Mouse (Mus musculus): ENCODE results near the gene Gna12. TPM values are rescaled to one million over a fixed set of nuclear protein-coding genes. Genes with fewer than 3 reads are reported as not detected.
A peak's percentile ranks its signal among the peaks of the same experiment; 100 is the strongest.

Gene Gna12
- polyA plus RNA-seq, 1 experiment = 34.8 TPM

DNA sequence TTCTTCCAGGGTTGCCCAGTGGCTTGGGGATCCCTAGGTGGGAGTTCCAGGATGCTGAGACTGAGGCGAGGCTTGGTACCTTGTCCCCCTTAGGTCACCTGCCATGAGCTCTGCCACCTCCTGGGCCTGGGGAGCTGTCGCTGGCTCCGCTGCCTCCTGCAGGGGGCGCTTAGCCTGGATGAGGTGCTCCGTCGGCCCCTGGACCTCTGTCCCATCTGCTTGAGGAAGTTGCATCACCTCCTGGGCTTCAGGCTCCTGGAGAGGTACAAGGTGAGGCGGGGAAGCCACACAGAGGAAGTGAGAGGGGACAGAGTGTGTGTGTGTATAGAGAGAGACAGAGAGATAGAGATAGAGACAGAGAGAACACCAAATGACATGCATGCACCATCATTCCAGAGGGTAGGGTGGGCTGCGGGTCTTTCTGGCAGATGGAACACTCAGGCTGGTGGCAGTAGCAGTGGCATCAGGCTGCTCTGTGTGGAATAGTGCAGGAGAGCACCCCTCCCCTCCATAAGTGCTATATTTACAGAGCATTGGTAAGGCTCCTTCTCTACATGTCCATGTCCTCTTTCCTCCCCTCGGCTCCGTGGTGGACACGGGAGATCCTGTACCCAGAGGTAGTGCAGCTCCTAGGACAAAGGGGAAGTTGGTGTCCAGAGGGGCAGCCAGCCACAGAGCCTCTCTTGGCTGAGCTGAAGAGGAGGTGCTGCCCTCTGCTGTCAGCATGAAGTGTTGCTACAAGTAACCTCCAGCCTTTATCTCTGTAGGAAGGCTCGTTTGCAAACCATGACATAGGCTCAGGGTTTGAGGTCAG, 81.0 kb downstream of the Gna12 start:
- no peaks in the 10 kb centered on the region for H3K36me3 ChIP-seq (ENCODE audit: control insufficient read depth, insufficient read depth, low read length)
- 6% methylated on average over 12 of the region's 12 CpGs for WGBS
- no peaks in the 10 kb centered on the region for H3K27me3 ChIP-seq (ENCODE audit: control insufficient read depth, insufficient read depth, low read length)
- TF ChIP-seq CTCF (IDR thresholded peaks at IDR 0.05; ENCODE audit: extremely low read depth, insufficient read length, insufficient replicate concordance, low read depth, low read length) (peak; percentile 77), POLR2A (IDR thresholded peaks at IDR 0.05; ENCODE audit: low read depth, low read length) (no peak)
- H3K4me3 ChIP-seq (ENCODE audit: low read depth, low read length) = peak overlapping the region; percentile 44
- peaks cover 11% of the 10 kb centered on the region for H3K4me1 ChIP-seq (ENCODE audit: control insufficient read depth, insufficient read depth, insufficient read length, low read length)
- peak overlapping the region; percentile 7; the same call in 1 of the 2 replicates for H3K27ac ChIP-seq (ENCODE audit: insufficient read depth, low read depth, low read length)

GRCm38 (mm10) chr5:140748425-140748824, 81.8 kb downstream of the Gna12 start:
- Histone ChIP-seq H3K27me3 (ENCODE audit: control insufficient read depth, insufficient read depth, low read length) (no peaks in the 10 kb centered on the region), H3K4me1 (ENCODE audit: control insufficient read depth, insufficient read depth, insufficient read length, low read length) (peaks cover 11% of the 10 kb centered on the region), H3K36me3 (ENCODE audit: control insufficient read depth, insufficient read depth, low read length) (no peaks in the 10 kb centered on the region), H3K4me3 (ENCODE audit: low read depth, low read length) (no peak overlapping the region), H3K27ac (ENCODE audit: insufficient read depth, low read depth, low read length) (peak overlapping the region; percentile 6; the same call in 1 of the 2 replicates)
- WGBS = 19% methylated on average over 10 of the region's 10 CpGs
- TF ChIP-seq POLR2A (IDR thresholded peaks at IDR 0.05; ENCODE audit: low read depth, low read length) = no peak
- no peak for TF ChIP-seq CTCF (IDR thresholded peaks at IDR 0.05; ENCODE audit: extremely low read depth, insufficient read length, insufficient replicate concordance, low read depth, low read length)

DNA sequence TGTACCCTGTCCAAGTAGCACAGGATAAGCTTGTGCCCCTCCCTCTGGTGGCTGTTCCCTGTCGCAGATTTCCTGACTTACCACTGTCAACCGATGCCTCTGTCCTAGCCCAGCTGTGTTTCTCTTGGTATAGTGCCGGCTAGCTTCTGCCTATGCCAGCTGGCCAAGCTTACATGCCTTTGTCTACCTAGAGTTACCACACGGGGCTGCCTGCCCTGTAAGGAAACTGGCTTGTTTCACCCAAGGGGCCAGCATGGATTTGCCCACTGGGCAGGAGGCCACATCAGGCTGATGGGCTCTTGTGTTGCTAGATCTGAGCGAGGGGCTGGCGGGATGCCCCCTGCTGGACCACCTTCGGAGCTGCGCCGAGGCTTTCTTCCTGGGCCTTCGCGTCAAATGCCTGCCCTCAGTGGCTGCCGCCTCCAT, 86.5 kb downstream of the Gna12 start:
- Histone ChIP-seq H3K27me3 (ENCODE audit: control insufficient read depth, insufficient read depth, low read length) (no peaks in the 10 kb centered on the region), H3K4me3 (ENCODE audit: low read depth, low read length) (no peak overlapping the region), H3K27ac (ENCODE audit: insufficient read depth, low read depth, low read length) (no peak overlapping the region), H3K4me1 (ENCODE audit: control insufficient read depth, insufficient read depth, insufficient read length, low read length) (peaks cover 3% of the 10 kb centered on the region), H3K36me3 (ENCODE audit: control insufficient read depth, insufficient read depth, low read length) (no peaks in the 10 kb centered on the region)
- TF ChIP-seq CTCF (IDR thresholded peaks at IDR 0.05; ENCODE audit: extremely low read depth, insufficient read length, insufficient replicate concordance, low read depth, low read length) = no peak
- 32% methylated on average over 12 of the region's 12 CpGs for WGBS

- TF ChIP-seq POLR2A (IDR thresholded peaks at IDR 0.05; ENCODE audit: low read depth, low read length) (no peak), CTCF (IDR thresholded peaks at IDR 0.05; ENCODE audit: extremely low read depth, insufficient read length, insufficient replicate concordance, low read depth, low read length) (peak; percentile 11; the same call in 1 of the 2 replicates)
- H3K36me3 ChIP-seq (ENCODE audit: control insufficient read depth, insufficient read depth, low read length) = no peaks in the 10 kb centered on the region
- no peak overlapping the region for H3K4me3 ChIP-seq (ENCODE audit: low read depth, low read length)
- peaks cover 4% of the 10 kb centered on the region; the same call in 1 of the 2 replicates for H3K27me3 ChIP-seq (ENCODE audit: control insufficient read depth, insufficient read depth, low read length)
- H3K27ac ChIP-seq (ENCODE audit: insufficient read depth, low read depth, low read length) = no peak overlapping the region
- no peaks in the 10 kb centered on the region; the same call in 1 of the 2 replicates for H3K4me1 ChIP-seq (ENCODE audit: control insufficient read depth, insufficient read depth, insufficient read length, low read length)
Observed at GRCm38 (mm10) chr5:140741877-140742276, 88.4 kb downstream of the Gna12 start.

- no peak overlapping the region for H3K27ac ChIP-seq (ENCODE audit: insufficient read depth, low read depth, low read length)
- H3K27me3 ChIP-seq (ENCODE audit: control insufficient read depth, insufficient read depth, low read length) = peaks cover 11% of the 10 kb centered on the region; the same call in 1 of the 2 replicates
- 74% methylated on average over 11 of the region's 11 CpGs for WGBS
- H3K4me3 ChIP-seq (ENCODE audit: low read depth, low read length) = no peak overlapping the region
- H3K36me3 ChIP-seq (ENCODE audit: control insufficient read depth, insufficient read depth, low read length) = no peaks in the 10 kb centered on the region
- H3K4me1 ChIP-seq (ENCODE audit: control insufficient read depth, insufficient read depth, insufficient read length, low read length) = no peaks in the 10 kb centered on the region; the same call in 1 of the 2 replicates
- TF ChIP-seq CTCF (IDR thresholded peaks at IDR 0.05; ENCODE audit: extremely low read depth, insufficient read length, insufficient replicate concordance, low read depth, low read length) = no peak
- no peak for TF ChIP-seq POLR2A (IDR thresholded peaks at IDR 0.05; ENCODE audit: low read depth, low read length)
Observed at GRCm38 (mm10) chr5:140741040-140741439, 89.2 kb downstream of the Gna12 start.

GRCm38 (mm10) chr5:140739813-140740212, 90.4 kb downstream of the Gna12 start:
- peaks cover under 1% of the 10 kb centered on the region; the same call in 1 of the 2 replicates for H3K4me1 ChIP-seq (ENCODE audit: control insufficient read depth, insufficient read depth, insufficient read length, low read length)
- no peak overlapping the region for H3K27ac ChIP-seq (ENCODE audit: insufficient read depth, low read depth, low read length)
- H3K36me3 ChIP-seq (ENCODE audit: control insufficient read depth, insufficient read depth, low read length) = no peaks in the 10 kb centered on the region
- 77% methylated on average over 12 of the region's 12 CpGs for WGBS
- H3K27me3 ChIP-seq (ENCODE audit: control insufficient read depth, insufficient read depth, low read length) = peaks cover 20% of the 10 kb centered on the region
- no peak overlapping the region for H3K4me3 ChIP-seq (ENCODE audit: low read depth, low read length)
- TF ChIP-seq CTCF (IDR thresholded peaks at IDR 0.05; ENCODE audit: extremely low read depth, insufficient read length, insufficient replicate concordance, low read depth, low read length) (no peak), POLR2A (IDR thresholded peaks at IDR 0.05; ENCODE audit: low read depth, low read length) (no peak)

DNA sequence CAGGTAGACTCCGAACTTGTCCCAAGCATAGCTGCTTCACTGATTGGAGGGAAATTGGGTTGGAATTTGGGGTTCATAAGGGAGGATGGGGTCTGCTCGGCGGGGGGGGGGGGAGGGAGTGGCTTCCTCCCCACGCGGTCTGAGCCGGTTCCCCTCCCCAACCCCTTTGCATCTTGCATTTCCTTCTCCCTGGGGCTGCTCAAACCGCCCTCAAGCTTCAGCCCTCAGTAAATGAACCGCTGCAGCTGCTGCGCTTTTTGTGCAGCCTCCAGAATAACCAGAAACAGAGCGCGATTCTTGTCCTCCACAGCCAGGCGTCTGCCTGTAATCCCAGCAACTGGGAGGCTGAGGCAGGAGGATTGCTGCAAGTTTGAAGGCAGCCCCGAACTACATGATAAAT, 94.1 kb downstream of the Gna12 start:
- Histone ChIP-seq H3K4me3 (ENCODE audit: low read depth, low read length) (peak overlapping the region; percentile 52), H3K36me3 (ENCODE audit: control insufficient read depth, insufficient read depth, low read length) (no peaks in the 10 kb centered on the region), H3K27me3 (ENCODE audit: control insufficient read depth, insufficient read depth, low read length) (peaks cover 20% of the 10 kb centered on the region), H3K27ac (ENCODE audit: insufficient read depth, low read depth, low read length) (0 out of 2 replicates have a peak overlapping the region, but pooled peaks have one; percentile 34), H3K4me1 (ENCODE audit: control insufficient read depth, insufficient read depth, insufficient read length, low read length) (peaks cover 2% of the 10 kb centered on the region; the same call in 1 of the 2 replicates)
- 11% methylated on average over 13 of the region's 13 CpGs for WGBS
- no peak for TF ChIP-seq CTCF (IDR thresholded peaks at IDR 0.05; ENCODE audit: extremely low read depth, insufficient read length, insufficient replicate concordance, low read depth, low read length)
- no peak for TF ChIP-seq POLR2A (IDR thresholded peaks at IDR 0.05; ENCODE audit: low read depth, low read length)
